Mouse (Mus musculus) spleen, postnatal 4 days (tissue): ENCODE measurements around the gene Sec24b.

Experiments used
- DNase-seq, 2 experiments: peaks; one replicate each; pipeline ENCODE4 v3.0.0; 2022; ENCODE audit warnings: low spot score in 2 of 2

The Sec24b gene

GRCm38 (mm10) chr3:130054587-130054986, 6.8 kb downstream of the Sec24b start:
- DNase-seq, result no peak

DNA sequence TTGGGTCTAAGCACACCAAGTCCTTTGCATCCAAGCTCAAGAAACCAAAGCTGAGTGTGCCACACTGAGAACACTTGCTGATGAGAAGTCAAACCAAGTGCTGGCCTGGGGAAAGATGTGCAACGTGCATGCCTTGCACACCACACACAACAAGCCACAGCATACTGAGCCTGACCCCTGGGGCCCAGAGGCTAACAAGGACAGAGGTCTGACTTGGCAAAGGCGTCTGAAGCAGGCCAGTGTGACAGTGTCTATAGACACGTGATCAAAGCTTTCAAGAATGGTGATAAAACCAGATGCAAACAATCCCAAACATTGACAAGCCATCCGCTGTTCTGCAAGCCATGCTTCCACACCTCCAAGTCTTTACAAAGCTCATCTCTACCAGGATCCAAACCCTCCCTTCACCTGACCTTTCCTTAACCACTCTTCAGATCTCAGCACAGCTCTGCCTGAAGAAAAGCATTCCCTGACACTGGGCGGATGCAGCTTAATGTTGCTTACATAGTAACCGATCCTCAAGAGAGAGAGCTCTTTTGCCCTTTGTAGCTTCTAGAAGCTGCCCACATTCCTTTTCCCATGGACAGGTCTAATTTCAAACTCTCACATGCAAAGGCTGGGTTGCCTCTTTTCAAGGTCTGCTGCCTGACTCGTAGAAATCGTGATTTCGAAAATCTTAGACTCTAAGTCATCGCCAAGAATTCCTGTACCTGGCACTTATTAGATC, 7.8 kb downstream of the Sec24b start:
- DNase-seq, result no peak

DNA sequence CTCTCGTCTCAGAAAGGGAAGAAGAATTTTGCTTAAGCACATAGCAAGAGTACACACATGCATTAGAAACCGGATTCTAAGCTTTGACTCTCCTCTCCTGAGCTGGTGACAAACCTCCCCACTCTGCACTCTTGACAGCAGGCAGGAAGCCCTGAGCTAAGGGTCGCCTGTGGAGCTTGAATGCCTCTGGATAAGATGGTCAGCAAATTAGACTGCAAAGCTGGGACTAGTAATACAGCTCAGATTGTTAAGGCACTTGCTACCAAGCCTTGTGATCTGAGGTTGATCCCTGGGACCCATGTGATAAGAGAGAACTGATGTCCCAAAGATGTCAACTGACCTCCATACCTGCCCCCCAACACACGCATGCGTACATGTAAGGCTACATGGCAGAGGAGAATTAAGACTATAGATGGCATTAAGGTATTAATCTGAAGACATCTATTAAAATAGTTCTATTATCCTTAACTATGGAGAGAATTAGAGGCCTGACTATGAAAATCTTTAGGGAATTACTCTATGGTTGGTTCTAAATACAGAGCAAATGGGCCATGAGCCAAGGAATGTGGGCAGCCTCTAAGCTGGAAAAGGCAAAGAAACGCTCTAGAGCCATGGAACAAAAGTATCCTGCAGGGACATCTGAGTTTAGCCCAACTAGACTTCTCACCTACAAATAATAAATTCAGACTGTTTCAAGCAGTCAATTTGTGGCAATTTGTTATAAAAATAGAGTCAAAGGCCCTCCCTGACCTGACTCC, 8.6 kb downstream of the Sec24b start:
- no peak for DNase-seq

DNA sequence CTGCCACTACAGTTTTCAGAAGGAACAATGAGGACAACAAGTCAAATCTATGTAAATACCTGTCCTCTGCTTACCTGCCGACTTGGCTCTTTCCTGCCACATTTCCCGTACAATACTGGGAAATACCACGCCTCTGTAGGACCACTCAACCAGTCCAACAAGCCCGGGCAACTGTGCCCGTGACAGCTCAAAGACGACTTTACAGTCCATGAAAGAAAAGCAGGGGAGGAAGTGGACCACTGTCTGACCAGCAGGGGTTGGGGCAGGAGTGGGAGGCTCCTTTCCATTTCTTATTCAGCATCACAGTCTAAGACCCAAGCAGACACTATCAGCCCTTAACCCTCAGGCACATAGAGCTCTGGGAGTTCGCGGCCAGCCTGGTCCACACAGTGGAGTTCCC, 9.2 kb downstream of the Sec24b start:
- DNase-seq, result no peak

DNA sequence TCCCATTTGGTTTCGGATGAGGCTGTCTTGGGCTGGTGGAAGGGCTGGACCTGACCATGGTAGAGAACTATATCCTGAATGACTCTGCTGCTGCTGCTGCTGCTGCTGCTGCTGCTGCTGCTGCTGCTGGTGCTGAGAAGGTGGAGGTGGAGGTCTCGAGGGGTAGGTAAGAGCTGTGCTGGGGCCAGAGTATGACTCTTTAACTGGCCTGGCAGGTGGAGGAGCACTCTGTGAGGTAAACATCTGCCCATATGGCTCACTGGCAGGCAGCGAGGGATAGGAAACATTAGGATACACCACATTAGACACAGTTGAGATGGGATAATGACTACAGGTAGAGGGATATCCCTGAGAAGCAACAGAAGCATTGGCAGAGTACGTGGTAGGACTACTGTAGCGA, 20.6 kb downstream of the Sec24b start:
- DNase-seq, result no peak

DNA sequence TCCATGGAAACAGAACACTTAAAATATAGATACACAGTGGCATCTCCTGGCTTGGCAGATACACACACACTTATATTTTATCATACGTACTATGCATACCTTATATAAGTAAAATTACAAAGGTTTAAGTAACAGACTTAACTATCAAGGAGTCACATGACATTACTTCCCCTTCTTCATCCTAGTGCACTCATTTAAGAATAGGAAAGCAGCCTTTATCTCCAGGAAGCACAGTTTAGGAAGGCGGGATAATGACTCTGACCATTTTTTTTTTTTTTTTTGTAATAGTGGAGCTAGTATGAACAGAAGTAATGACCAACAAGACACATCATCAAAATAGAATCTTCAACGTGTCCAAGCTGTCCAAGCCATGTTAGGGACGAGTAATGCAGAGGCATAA, 21.3 kb downstream of the Sec24b start:
- no peak for DNase-seq

DNA sequence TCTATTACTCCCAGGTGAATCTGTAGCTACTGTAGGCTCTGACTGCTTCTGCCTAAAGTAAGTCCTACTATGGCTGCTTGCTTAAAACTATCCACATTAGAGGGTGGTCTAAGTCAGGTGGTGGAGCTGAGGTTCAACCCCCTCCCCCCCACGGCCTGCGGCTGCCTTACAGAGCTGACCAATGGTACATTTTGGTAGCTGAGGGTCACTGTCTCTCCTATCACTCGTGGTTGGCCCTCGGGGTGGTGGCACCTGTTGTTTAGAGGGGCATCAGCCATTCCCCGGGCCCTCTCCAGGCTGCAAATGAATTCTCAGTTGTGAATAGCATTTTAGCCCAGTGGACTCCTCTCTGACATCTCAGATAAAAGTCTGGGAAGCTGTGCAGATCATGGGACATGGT, 32.6 kb downstream of the Sec24b start:
- DNase-seq, result peak in 1 of 2 experiments; percentile 50

- DNase-seq, result peak in 1 of 2 experiments; percentile 37
Measured at GRCm38 (mm10) chr3:130026181-130026580, 35.2 kb downstream of the Sec24b start.

DNA sequence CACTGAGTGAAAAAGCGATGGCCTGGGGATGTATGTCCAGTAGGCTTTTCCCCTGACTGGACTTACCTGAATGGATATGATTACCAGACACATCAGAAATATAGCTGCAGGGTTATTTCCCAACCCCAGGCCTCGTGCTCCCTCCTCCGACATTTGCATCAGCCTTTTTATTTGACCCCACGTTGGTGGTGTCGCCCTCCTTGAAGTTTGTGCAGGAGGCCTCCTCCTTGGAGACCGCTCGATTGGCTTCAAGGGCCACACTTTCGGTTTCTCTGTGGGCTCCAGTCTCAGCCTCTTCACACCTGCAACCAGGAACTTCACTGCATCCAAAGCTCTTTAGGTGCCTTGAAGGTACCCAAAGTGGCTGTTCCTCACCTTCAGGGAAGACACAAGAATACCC, 35.8 kb downstream of the Sec24b start:
- DNase-seq, result peak in 1 of 2 experiments; percentile 51

GRCm38 (mm10) chr3:130012943-130013342, 48.4 kb downstream of the Sec24b start:
- no peak for DNase-seq

- DNase-seq, result no peak
Measured at GRCm38 (mm10) chr3:130011236-130011635, 50.1 kb downstream of the Sec24b start.

- DNase-seq, result no peak
Measured at GRCm38 (mm10) chr3:130006141-130006540, 55.2 kb downstream of the Sec24b start.

GRCm38 (mm10) chr3:130000926-130001325, 60.4 kb downstream of the Sec24b start:
- peak in 1 of 2 experiments; percentile 52 for DNase-seq

- peak in 1 of 2 experiments; percentile 47 for DNase-seq
Measured at GRCm38 (mm10) chr3:129998526-129998925, 62.8 kb downstream of the Sec24b start.

- DNase-seq, result peak in 1 of 2 experiments; percentile 36
Measured at GRCm38 (mm10) chr3:129998001-129998400, 63.4 kb downstream of the Sec24b start.

DNA sequence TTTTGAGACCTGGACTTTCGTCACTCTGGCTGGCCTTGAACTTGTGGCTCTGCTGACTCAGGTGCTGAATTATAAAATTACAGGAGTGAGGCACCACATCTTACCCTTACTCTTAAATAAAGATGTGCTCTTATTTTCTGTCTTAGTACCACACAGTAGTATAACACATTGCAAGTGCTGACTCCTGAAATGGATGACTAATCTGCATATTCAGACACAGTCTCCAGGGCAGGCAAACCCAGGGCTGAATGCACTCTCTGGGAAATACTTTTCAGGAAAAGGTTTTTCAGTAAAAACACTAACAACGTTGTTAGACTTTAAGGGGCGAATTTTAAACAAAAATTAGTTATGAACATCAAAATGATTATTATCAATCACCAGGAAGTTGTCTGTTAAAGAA, 64.0 kb downstream of the Sec24b start:
- peak in 1 of 2 experiments; percentile 19 for DNase-seq

DNA sequence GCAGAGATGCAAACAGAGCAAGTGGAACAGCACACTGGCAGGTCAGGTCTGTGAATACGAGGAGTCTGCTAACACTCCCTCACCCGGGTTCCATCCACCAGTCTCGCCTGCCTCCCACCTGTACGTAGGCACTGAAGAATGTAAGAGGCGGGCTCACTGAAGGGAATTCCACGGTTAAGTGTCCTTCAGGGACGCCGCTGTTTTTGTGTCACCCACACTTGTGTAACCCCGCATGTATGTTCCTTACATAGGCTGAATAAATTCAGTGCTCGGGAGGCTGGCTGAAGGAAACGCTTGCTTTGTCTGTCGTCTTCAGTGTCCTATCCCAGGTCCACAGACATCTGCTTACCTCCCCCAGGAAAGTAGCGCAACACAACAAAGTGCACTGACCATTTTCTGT, 74.1 kb downstream of the Sec24b start:
- DNase-seq, result no peak

DNA sequence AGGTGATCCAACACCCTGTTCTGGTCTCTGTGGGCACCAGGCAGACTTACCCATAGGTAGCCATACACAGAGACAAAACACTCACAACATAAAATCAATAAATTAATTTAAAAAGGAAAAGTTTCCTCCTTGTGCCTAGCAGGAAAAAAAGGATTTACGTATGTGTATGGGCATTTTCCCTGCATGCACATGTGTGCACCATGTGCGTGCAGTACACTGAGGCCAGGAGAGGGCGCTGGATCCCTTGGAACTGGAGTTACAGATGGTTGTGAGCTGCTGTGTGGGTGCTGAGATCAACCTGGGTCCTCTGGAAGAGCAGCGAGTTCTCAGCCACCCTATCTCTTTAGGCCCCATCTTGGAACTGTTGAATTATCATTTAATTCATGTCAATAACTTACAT, 76.0 kb downstream of the Sec24b start:
- no peak for DNase-seq

- DNase-seq, result no peak
Measured at GRCm38 (mm10) chr3:129984797-129985196, 76.6 kb downstream of the Sec24b start.

DNA sequence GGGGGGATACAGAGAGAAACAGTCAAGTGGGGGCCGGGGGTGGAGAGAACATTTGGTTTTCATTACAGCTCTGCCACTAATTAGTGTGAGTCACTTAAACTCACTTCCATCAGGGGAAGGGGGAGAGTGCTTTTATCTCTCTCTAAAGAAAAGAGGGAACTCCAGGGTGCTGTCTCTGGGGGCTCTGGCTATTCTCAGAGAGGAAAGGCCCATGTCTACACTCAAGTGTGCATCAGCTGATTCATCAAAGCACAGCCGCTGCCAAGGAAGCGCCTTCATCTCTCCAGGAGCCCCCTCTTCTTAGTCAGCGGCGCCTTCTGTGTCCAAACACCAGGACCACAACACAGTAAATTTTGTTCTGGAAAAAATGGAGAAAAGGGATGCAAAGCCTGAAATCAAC, 79.1 kb downstream of the Sec24b start:
- DNase-seq, result no peak

DNA sequence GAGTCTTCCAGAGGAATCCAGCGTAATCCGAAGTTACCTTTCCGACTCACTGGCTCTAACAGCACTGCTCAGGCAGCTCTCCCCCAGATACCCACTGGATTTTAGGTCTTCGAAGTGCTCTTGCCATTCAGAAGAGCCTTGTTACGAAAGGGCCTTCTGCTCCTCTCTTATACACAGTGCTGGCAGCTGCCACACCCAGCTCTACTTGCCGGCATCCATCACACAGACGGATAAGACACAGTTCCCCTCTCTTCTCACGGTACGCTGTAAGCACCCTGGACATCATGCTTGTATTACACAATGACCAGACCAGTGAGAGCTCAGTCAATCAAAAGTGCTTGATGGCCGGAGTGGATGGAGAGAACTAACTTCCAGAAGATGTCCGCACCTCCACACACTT, 79.6 kb downstream of the Sec24b start:
- no peak for DNase-seq

DNA sequence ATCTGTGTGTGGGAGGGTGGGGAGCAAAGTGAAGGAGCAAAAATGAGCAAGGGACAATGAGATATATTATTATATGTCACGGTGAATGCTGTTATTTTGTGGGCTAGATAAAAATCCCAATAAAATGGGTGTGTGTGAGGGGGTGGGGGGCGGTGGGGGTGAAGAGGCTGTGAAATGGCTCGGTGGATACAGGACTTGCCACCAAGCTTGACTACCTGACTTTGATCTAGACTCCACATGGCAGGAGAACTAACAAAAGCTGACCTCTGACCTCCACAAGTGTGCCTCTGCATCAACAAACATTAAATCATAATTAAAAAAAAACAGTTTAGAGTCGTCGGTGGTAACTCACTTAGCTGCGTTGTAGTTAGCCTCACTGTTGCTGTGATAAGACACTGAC, 81.8 kb downstream of the Sec24b start:
- DNase-seq, result no peak

- DNase-seq, result no peak
Measured at GRCm38 (mm10) chr3:129978716-129979115, 82.6 kb downstream of the Sec24b start.
